Mouse (Mus musculus): ENCODE measurements around the gene Sash1.
A peak's percentile ranks its signal among the peaks of the same experiment; 100 is the strongest.

The Sash1 gene

DNA sequence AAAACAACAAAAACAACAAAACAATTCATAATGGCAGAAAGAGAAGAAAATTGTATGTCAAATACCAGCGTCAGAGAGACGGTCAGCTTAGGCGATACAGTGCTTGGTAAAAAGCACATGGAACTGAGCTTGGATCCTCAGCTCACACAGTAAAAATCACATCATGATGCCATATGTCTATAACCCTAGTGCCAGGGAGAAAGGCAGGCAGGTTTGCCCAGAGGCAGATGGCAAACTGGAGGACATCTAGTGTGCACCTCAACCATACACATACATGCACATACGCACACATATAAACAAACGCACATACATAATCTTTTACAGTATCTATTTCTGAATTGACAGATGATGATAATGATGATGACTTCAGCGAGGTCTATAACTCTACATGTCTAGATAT is 96.8 kb downstream of the Sash1 start:
- DNase-seq (ENCODE audit: low read depth), result no peak

- no peak for DNase-seq (ENCODE audit: low read depth)
These were observed 98.6 kb downstream of the Sash1 start for GRCm38 (mm10) chr10:8787221-8787620.

- no peak for DNase-seq (ENCODE audit: low read depth)
These were observed 100.3 kb downstream of the Sash1 start for GRCm38 (mm10) chr10:8785451-8786145.

GRCm38 (mm10) chr10:8781876-8782372 is 103.9 kb downstream of the Sash1 start:
- no peak for DNase-seq (ENCODE audit: low read depth)

DNA sequence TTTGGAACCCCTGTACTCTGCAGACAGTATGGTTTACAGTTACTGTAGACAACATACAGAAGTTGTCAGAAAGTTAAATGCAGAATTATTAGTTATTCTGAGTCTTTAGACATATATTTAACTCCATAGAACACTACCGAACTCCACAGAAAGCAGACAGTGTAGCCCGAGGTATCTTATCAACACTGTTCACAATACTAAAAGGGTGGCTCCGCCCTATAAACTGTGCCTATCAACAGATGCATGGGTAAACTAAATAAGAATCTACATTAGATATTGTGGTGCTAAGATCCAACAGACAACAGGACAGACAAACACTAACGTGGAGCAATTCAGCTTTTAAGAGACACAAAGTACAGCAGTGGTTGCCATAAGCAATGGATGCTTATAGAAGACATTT is 106.0 kb downstream of the Sash1 start:
- no peak for DNase-seq (ENCODE audit: low read depth)

DNA sequence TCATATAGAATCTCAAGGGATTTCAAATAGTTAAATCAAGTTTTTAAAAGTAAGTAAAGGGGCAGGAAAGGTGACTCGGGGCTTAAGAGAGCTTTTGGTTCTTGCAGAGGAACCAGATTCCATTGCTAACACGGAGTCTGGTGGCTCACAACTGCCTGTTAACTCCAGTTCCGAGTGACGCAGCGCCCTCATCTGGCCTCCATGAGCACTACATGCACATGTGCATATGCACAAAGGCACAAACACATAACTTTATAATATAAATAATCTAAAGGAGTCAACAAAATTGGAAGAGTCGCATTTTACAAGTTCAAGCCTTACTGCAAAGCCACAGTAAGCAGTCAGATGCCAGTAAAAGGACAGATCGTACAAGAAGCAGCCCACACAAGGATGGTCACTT is 107.0 kb downstream of the Sash1 start:
- no peak for DNase-seq (ENCODE audit: low read depth)

DNA sequence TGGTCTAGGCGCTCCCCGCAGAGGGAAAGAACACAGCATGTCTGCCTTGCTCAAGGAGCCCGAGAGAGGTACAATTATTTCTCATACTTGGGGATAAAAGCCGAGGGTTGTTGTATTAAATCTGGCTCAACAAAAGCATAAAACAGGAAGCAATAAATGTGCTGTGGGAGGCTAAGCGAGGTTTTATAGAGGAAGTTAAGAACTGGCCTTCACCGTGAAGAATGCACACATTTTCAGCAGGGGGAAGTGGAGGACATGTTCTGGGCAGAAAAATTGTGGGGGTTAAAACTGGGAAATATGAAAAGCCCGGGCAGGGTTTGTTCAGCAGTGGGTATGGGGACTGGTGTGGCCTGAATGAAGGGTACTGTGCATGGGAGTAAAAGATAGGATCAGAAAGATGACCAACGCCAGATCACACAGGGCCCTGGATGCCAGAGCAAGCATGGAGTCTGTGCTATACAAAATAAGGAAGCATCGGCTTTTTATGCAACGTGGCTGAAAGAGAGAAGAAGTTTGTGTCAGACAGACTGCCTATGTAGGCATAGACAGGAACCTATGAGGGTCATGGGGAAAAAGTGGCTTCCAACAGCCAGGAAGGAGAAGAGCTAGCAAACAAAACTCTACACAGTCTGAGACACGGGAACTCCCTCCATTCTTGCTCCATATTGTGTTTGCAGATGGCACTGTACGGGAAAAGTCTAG is 108.2 kb downstream of the Sash1 start:
- no peak for DNase-seq (ENCODE audit: low read depth)

GRCm38 (mm10) chr10:8776791-8777190 is 109.1 kb downstream of the Sash1 start:
- DNase-seq (ENCODE audit: low read depth), result no peak

DNA sequence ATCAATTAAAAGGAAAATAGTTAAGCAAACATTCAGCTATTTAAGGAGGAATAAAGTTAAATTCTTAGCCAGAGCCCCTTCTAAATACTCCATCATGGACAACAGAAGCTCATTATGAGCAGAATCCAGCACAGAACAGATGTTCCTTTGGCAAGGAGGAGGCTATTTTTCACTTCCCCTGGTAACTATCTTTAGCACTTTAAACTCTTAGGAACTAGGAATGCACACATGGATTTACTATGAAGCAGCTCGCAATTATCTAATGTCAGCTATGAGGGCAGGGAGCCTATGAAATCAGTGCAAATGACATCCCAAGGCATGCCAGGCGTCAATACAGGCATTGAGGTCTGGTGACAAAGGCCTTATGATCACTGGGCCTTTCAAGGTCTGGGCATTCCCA is 110.1 kb downstream of the Sash1 start:
- no peak for DNase-seq (ENCODE audit: low read depth)

DNA sequence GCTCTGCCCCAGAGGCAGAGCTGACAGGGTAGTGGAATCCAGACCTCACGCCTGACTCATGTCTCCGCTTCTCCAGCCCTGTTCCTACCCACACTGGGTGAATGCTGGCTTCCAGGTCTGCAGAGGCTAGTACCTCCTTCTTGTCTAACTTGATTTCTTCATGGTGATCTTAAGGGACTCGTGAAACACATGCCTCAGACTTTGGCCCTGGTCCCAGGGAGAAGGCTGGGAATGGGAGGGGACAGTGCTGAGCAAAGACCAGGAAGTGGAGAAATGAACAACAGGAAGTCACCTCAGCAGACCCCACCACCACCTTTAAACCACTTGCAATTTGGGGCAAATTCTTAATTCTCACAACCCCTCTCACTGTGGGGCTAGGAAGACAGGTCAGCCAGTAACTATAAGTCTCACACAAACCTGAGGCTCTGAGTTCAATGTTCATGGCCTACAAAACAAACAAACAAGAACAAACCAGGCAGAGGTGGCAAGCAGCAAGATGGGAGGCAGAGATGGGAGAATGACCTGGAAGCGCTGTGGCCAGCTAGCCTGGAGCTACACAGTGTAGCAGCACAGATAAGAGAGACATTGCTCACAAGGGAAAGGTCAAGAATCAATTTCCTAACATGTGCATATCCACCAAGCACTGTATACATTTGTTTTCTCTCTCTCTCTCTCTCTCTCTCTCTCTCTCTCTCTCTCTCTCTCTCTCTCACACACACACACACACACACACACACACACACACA is 113.2 kb downstream of the Sash1 start:
- no peak for DNase-seq (ENCODE audit: low read depth)

DNA sequence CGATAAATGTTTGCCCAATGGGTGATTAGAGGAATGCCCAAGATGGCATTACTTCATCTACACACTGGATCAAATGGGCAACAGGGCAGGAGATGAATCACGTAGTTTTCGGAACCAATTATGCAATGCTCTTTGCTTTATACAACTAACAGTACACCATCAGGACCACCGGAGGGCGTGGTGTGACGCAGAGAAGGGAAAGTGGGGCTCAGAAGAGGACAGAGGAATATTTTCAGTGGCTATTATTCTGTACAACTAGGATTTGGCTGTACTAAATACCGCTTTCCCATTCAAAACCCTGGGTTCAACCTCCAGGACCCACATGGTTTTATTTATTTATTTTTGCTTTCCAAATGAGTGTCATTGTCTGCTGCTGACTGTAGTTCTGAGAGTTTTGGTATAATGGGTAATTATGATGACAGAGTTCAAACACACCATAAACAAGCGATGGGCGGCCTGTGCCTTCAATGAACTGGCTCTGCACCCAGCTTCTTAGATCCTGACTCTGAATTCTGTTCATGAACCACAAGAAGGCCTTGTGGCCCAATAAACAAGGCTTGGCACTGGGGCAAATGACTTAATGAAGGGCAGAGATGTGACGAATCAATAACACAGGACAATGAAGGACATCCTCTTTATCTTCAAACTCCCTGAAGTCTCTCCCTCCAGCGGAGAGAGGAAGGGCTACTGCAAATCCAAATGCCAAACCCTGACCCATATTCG is 114.8 kb downstream of the Sash1 start:
- DNase-seq (ENCODE audit: low read depth), result no peak

GRCm38 (mm10) chr10:8768654-8769053 is 117.2 kb downstream of the Sash1 start:
- no peak for DNase-seq (ENCODE audit: low read depth)

DNA sequence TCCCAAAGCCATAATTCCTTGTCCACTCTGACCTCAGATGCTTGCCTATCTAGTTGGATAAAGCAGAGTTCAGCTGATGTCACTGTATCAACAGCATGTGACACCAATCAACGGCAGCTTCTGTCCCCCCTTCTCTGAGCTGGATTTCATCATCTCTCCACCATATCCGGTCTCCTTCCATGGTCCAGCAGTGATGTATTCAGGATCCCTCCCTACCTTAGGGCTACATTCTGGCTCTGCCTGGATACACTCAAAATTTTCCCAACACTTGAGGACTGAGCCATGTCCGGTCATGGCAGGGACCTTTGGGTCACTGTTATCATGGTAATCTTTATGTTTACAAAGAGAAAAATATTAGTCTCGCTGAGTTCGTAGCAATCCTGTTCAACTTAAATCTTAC is 118.5 kb downstream of the Sash1 start:
- no peak for DNase-seq (ENCODE audit: low read depth)

GRCm38 (mm10) chr10:8765922-8766522 is 119.8 kb downstream of the Sash1 start:
- peak; percentile 31 for DNase-seq (ENCODE audit: low read depth)

DNA sequence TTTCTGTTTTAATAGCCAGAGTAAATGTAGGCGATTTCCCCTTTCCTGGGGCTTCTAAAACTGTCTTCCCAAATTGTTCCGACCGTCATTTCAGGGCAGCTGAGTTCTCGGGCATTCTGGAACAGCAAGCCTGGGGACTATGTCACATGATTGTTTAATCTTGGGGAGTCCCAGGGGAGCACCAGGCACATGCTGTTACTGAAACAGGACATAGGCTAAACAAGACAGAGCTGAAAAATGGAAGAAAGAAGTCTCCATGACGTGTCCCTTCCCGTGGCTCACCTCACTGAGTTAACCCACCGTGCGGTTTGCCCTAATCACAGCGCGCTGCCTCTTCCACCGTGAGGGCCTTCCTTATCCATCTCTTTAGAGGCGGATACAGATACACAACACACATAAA is 123.1 kb downstream of the Sash1 start:
- no peak for DNase-seq (ENCODE audit: low read depth)

DNA sequence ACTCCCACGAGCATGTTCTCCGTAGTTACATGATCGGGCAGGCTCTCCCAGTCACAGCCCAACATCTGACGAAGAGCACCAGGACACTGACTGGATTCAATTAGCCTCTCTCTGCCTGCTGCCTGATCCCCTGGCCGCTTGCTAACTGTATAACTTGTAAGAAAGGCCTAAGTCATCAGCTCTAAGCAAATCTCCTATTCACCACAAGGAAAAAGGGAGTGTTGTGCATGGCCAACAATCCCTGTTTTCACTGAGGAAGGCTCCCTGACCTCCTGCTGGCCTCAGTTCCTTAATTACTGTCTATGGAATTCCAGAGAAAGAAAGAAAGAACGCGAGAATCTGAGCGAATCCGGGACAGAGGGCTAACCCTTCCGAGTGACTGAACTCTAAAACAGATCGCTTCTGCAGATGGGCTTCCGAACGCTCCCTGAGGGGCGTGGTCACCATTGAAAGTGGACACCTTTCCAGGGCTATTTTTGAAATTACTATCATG is 123.6 kb downstream of the Sash1 start:
- DNase-seq (ENCODE audit: low read depth), result no peak

- no peak for DNase-seq (ENCODE audit: low read depth)
These were observed 124.2 kb downstream of the Sash1 start for GRCm38 (mm10) chr10:8761656-8762055.

GRCm38 (mm10) chr10:8760598-8760997 is 125.3 kb downstream of the Sash1 start:
- no peak for DNase-seq (ENCODE audit: low read depth)

DNA sequence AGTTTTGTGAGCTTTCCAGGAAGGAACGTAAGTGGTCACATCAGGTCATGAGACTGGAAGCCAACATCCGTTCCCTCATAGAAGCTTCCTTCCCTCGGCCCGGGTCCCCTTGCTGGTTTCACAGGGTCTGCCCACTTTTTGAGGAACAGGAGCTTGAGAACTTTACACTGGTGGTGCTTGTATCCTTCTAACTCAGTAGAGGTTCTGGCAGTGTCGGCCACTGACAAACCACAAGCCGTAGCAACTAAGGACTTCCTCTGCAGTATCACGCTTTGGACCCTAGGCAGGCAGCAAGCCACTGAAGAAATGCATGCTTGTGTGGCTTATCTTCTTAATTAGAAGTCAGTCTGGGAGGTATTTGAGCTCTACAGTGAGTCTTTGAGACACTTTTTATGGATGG is 126.6 kb downstream of the Sash1 start:
- DNase-seq (ENCODE audit: low read depth), result no peak

GRCm38 (mm10) chr10:8757429-8757931 is 128.4 kb downstream of the Sash1 start:
- DNase-seq (ENCODE audit: low read depth), result no peak

DNA sequence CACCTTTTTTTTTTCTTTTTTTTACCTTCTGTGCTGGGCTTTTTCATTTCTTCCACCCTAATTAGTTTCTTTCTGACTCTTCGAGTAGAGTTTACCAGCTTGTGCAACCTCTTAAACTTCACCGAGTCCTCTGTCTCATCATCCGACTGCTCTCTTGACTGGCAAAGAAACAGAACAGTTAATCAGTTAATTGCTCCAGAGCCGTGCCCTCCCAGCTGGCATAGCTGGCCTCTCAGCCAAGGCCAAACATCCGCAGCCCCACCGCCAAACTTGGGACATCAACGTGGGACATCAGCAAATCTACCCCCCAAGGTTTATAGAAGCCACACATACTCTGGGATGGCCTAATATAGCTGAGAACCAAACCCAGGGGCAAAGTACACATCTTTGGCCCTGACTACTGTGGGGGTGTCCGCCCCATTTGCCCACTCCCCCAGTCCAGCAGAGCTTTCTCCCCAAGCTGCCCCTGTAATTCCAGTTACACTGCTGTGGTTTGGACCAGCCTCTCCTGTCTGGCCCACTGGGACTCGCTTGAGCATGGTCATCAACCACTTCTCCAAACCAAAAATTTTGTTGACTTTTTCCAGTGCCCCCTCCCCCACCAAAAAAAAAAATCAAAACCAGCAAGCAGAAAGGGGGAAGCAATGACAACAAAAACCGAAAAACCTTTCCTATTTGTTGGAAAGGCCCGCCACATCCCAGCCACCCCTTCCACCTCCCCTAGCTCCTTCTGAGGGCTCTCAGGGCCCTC is 129.1 kb downstream of the Sash1 start:
- no peak for DNase-seq (ENCODE audit: low read depth)

Measured in induced T-regulatory cell, adult 2 months (primary cell).